ENCODE assay signal across 7 mouse cellular contexts in genomic region chr5:115507267-115507980, GRCm38 (mm10). TPM values are rescaled to one million over a fixed set of nuclear protein-coding genes. Genes with fewer than 3 reads are reported as not detected.
A peak's percentile ranks its signal among the peaks of the same experiment; 100 is the strongest.
DNase-seq lines count a peak whose midpoint lies in the region; ATAC-seq and TF ChIP-seq lines count a peak whose summit lies in the region.

No protein-coding gene starts in this region.

- 11% methylated on average over 12 of the region's 12 CpGs for WGBS in lung, embryonic 14.5 days
- 9% methylated on average over 12 of the region's 12 CpGs for WGBS in embryonic facial prominence, embryonic 14.5 days
- 14% methylated on average over 12 of the region's 12 CpGs for WGBS in intestine, embryonic 16.5 days
- 32% methylated on average over 12 of the region's 12 CpGs for WGBS in neural tube, embryonic 12.5 days

- H3K27ac ChIP-seq in lung, embryonic 14.5 days (ENCODE audit: low read depth), result no peak overlapping the region
- 0 out of 2 replicates have a peak overlapping the region, but pooled peaks have one; percentile 65 for H3K27ac ChIP-seq in embryonic facial prominence, embryonic 14.5 days (replicated peaks; ENCODE audit: low read depth, low read length)
- H3K27ac ChIP-seq in intestine, embryonic 16.5 days (ENCODE audit: low read length), result peak overlapping the region; percentile 72
- H3K27ac ChIP-seq in neural tube, embryonic 12.5 days, result no peak overlapping the region; the same call in 1 of the 2 replicates

- peaks cover 20% of the 10 kb centered on the region for H3K4me1 ChIP-seq in lung, embryonic 14.5 days (ENCODE audit: insufficient read depth)
- H3K4me1 ChIP-seq in embryonic facial prominence, embryonic 14.5 days (ENCODE audit: control insufficient read depth, insufficient read depth, low read length), result peaks cover 29% of the 10 kb centered on the region
- peaks cover 35% of the 10 kb centered on the region for H3K4me1 ChIP-seq in intestine, embryonic 16.5 days (ENCODE audit: control insufficient read depth, insufficient read depth, low read length)
- H3K4me1 ChIP-seq in neural tube, embryonic 12.5 days, result peaks cover 35% of the 10 kb centered on the region

- H3K4me2 ChIP-seq in lung, embryonic 14.5 days, result peak overlapping the region; percentile 95
- peak overlapping the region; percentile 94 for H3K4me2 ChIP-seq in embryonic facial prominence, embryonic 14.5 days (ENCODE audit: low read depth, low read length)
- H3K4me2 ChIP-seq in intestine, embryonic 16.5 days (ENCODE audit: low read depth, low read length), result peak overlapping the region; percentile 89
- H3K4me2 ChIP-seq in neural tube, embryonic 12.5 days (replicated peaks), result peak overlapping the region; percentile 88

- 0 out of 2 replicates have a peak, but pooled peaks have one; percentile 1 for ATAC-seq in lung, embryonic 14.5 days (ENCODE audit: insufficient read depth)
- ATAC-seq in embryonic facial prominence, embryonic 14.5 days (ENCODE audit: low read depth), result no peak
- no peak for ATAC-seq in intestine, embryonic 16.5 days
- no peak for ATAC-seq in neural tube, embryonic 12.5 days (ENCODE audit: low FRiP score, low read depth)

- peak; percentile 37 for DNase-seq in lung, embryonic 14.5 days
- DNase-seq in lung, adult 18-20 months, result no peak
- DNase-seq in embryonic facial prominence, embryonic 14.5 days (ENCODE audit: low spot score), result no peak
- DNase-seq in left cerebral cortex, adult 11 months (ENCODE audit: low spot score), result no peak
- DNase-seq in right cerebral cortex, postnatal 14 days, result no peak

- H3K9me3 ChIP-seq in lung, embryonic 14.5 days (ENCODE audit: low read depth, low read length), result no peaks in the 10 kb centered on the region
- H3K9me3 ChIP-seq in embryonic facial prominence, embryonic 14.5 days (ENCODE audit: control insufficient read depth, low read length), result no peaks in the 10 kb centered on the region
- H3K9me3 ChIP-seq in intestine, embryonic 16.5 days (ENCODE audit: control insufficient read depth, low read length), result no peaks in the 10 kb centered on the region
- H3K9me3 ChIP-seq in neural tube, embryonic 12.5 days, result no peaks in the 10 kb centered on the region

- H3K36me3 ChIP-seq in lung, embryonic 14.5 days (ENCODE audit: insufficient read depth), result no peaks in the 10 kb centered on the region
- no peaks in the 10 kb centered on the region for H3K36me3 ChIP-seq in embryonic facial prominence, embryonic 14.5 days (ENCODE audit: control insufficient read depth, insufficient read depth, low read length)
- no peaks in the 10 kb centered on the region for H3K36me3 ChIP-seq in intestine, embryonic 16.5 days (ENCODE audit: control insufficient read depth, insufficient read depth, low read length)
- no peaks in the 10 kb centered on the region for H3K36me3 ChIP-seq in neural tube, embryonic 12.5 days

- no peak for TF ChIP-seq CTCF in lung, embryonic 14.5 days (IDR thresholded peaks at IDR 0.05; ENCODE audit: low read depth)

- no peaks in the 10 kb centered on the region for H3K27me3 ChIP-seq in lung, embryonic 14.5 days (ENCODE audit: insufficient read depth, low read length)
- no peaks in the 10 kb centered on the region for H3K27me3 ChIP-seq in embryonic facial prominence, embryonic 14.5 days (replicated peaks; ENCODE audit: control insufficient read depth, insufficient read depth, low read length)
- no peaks in the 10 kb centered on the region for H3K27me3 ChIP-seq in intestine, embryonic 16.5 days (replicated peaks; ENCODE audit: control insufficient read depth, insufficient read depth, low read length)
- H3K27me3 ChIP-seq in neural tube, embryonic 12.5 days (replicated peaks), result no peaks in the 10 kb centered on the region

- peak overlapping the region; percentile 95 for H3K4me3 ChIP-seq in lung, embryonic 14.5 days (ENCODE audit: low read depth, low read length)
- H3K4me3 ChIP-seq in embryonic facial prominence, embryonic 14.5 days (ENCODE audit: low read depth, low read length), result peak overlapping the region; percentile 92
- peak overlapping the region; percentile 89 for H3K4me3 ChIP-seq in intestine, embryonic 16.5 days (ENCODE audit: low read length)
- H3K4me3 ChIP-seq in neural tube, embryonic 12.5 days, result peak overlapping the region; percentile 83

- H3K9ac ChIP-seq in lung, embryonic 14.5 days, result peak overlapping the region; percentile 89
- peak overlapping the region; percentile 92 for H3K9ac ChIP-seq in embryonic facial prominence, embryonic 14.5 days (ENCODE audit: low read depth, low read length)
- H3K9ac ChIP-seq in intestine, embryonic 16.5 days (ENCODE audit: low read depth, low read length), result peak overlapping the region; percentile 96
- peak overlapping the region; percentile 86 for H3K9ac ChIP-seq in neural tube, embryonic 12.5 days

RNA-seq across cellular contexts. Expression of gene Pxn, which starts 0.9 kb away (rescaled TPM):
- 22.3 and 25.2 TPM in 2 replicates for polyA plus RNA-seq in lung, embryonic 14.5 days (2014; fragmentation: Nextera tagmentation; extraction: Ambion mirVana)
- polyA plus RNA-seq in embryonic facial prominence, embryonic 14.5 days (2014; fragmentation: Nextera tagmentation; extraction: Ambion mirVana), result 28.6 and 28.8 TPM in 2 replicates
- 71.9 and 88.2 TPM in 2 replicates for polyA plus RNA-seq in intestine, embryonic 16.5 days (2015; fragmentation: Nextera tagmentation; extraction: Ambion mirVana)
- 29.4 and 33.5 TPM in 2 replicates for polyA plus RNA-seq in neural tube, embryonic 12.5 days (2016; fragmentation: Nextera tagmentation; extraction: Ambion mirVana)

RNA-seq across cellular contexts. Expression of gene Sirt4, which starts 22.9 kb away (rescaled TPM):
- polyA plus RNA-seq in lung, embryonic 14.5 days (2014; fragmentation: Nextera tagmentation; extraction: Ambion mirVana), result 22.8 and 23.9 TPM in 2 replicates
- polyA plus RNA-seq in embryonic facial prominence, embryonic 14.5 days (2014; fragmentation: Nextera tagmentation; extraction: Ambion mirVana), result 13.9 and 20.3 TPM in 2 replicates
- 20.4 and 23.1 TPM in 2 replicates for polyA plus RNA-seq in intestine, embryonic 16.5 days (2015; fragmentation: Nextera tagmentation; extraction: Ambion mirVana)
- 23.8 and 24.9 TPM in 2 replicates for polyA plus RNA-seq in neural tube, embryonic 12.5 days (2016; fragmentation: Nextera tagmentation; extraction: Ambion mirVana)

RNA-seq across cellular contexts. Expression of gene Pla2g1b, which starts 41.4 kb away (rescaled TPM):
- 4.5 and 5.6 TPM in 2 replicates for polyA plus RNA-seq in lung, embryonic 14.5 days (2014; fragmentation: Nextera tagmentation; extraction: Ambion mirVana)
- not detected in 2 replicates for polyA plus RNA-seq in embryonic facial prominence, embryonic 14.5 days (2014; fragmentation: Nextera tagmentation; extraction: Ambion mirVana)
- 1.2 and 1.3 TPM in 2 replicates for polyA plus RNA-seq in intestine, embryonic 16.5 days (2015; fragmentation: Nextera tagmentation; extraction: Ambion mirVana)
- polyA plus RNA-seq in neural tube, embryonic 12.5 days (2016; fragmentation: Nextera tagmentation; extraction: Ambion mirVana), result not detected in 2 replicates

RNA-seq across cellular contexts. Expression of gene Rplp0, which starts 51.8 kb away (rescaled TPM):
- 1,859 and 1,954 TPM in 2 replicates for polyA plus RNA-seq in lung, embryonic 14.5 days (2014; fragmentation: Nextera tagmentation; extraction: Ambion mirVana)
- polyA plus RNA-seq in embryonic facial prominence, embryonic 14.5 days (2014; fragmentation: Nextera tagmentation; extraction: Ambion mirVana), result 1,928 and 1,996 TPM in 2 replicates
- polyA plus RNA-seq in intestine, embryonic 16.5 days (2015; fragmentation: Nextera tagmentation; extraction: Ambion mirVana), result 1,506 and 1,615 TPM in 2 replicates
- 843 and 890 TPM in 2 replicates for polyA plus RNA-seq in neural tube, embryonic 12.5 days (2016; fragmentation: Nextera tagmentation; extraction: Ambion mirVana)

RNA-seq across cellular contexts. Expression of gene Gcn1l1, which starts 57.6 kb away (rescaled TPM):
- polyA plus RNA-seq in lung, embryonic 14.5 days (2014; fragmentation: Nextera tagmentation; extraction: Ambion mirVana), result 52.9 and 58.8 TPM in 2 replicates
- 40.3 and 41.9 TPM in 2 replicates for polyA plus RNA-seq in embryonic facial prominence, embryonic 14.5 days (2014; fragmentation: Nextera tagmentation; extraction: Ambion mirVana)
- polyA plus RNA-seq in intestine, embryonic 16.5 days (2015; fragmentation: Nextera tagmentation; extraction: Ambion mirVana), result 25.5 and 26.3 TPM in 2 replicates
- 47.1 and 51.9 TPM in 2 replicates for polyA plus RNA-seq in neural tube, embryonic 12.5 days (2016; fragmentation: Nextera tagmentation; extraction: Ambion mirVana)

Comparison
In these comparisons a context has a peak if more than half of its experiments do, and no peak if none do; other contexts are left out.
1. H3K27ac ChIP-seq: peak in embryonic facial prominence, embryonic 14.5 days (single experiment) and intestine, embryonic 16.5 days (single experiment); none in lung, embryonic 14.5 days (single experiment) and neural tube, embryonic 12.5 days (single experiment).
2. Peak in every context shown above with its lines, with median percentiles within 50 percentile points of each other: H3K4me2 ChIP-seq, H3K4me3 ChIP-seq and H3K9ac ChIP-seq.